Mouse (Mus musculus) liver, adult 2 months (tissue): Measurements from ENCODE around the gene Ctla4.

ENCODE experiments used
- CTCF ChIP-seq: fragments of 200-500 bp; IDR thresholded peaks from 2 replicates; pipeline ENCODE4 v1.5.1; 2011; ENCODE audit warnings: low read depth, low read length, control low read depth
- POLR2A ChIP-seq: fragments of 200-500 bp; IDR thresholded peaks from 2 replicates; pipeline ENCODE4 v1.6.1; 2011; ENCODE audit warnings: low read length, control low read depth; ENCODE audit not compliant: insufficient read depth; ENCODE audit errors: extremely low read depth

GRCm38 (mm10) chr1:60863701-60864100 is 23.1 kb upstream of the Ctla4 start:
- TF ChIP-seq CTCF (no peak), POLR2A (no peak)
